Mouse (Mus musculus) kidney, postnatal 4 days (tissue): Measurements from ENCODE around the gene Rsbn1.
A peak's percentile ranks its signal among the peaks of the same experiment; 100 is the strongest.

Source experiments
- DNase-seq, 2 experiments: peaks; one replicate each; pipeline ENCODE4 v3.0.0; 2021; ENCODE audit warnings: mixed read lengths in 2 of 2

The Rsbn1 gene

DNA sequence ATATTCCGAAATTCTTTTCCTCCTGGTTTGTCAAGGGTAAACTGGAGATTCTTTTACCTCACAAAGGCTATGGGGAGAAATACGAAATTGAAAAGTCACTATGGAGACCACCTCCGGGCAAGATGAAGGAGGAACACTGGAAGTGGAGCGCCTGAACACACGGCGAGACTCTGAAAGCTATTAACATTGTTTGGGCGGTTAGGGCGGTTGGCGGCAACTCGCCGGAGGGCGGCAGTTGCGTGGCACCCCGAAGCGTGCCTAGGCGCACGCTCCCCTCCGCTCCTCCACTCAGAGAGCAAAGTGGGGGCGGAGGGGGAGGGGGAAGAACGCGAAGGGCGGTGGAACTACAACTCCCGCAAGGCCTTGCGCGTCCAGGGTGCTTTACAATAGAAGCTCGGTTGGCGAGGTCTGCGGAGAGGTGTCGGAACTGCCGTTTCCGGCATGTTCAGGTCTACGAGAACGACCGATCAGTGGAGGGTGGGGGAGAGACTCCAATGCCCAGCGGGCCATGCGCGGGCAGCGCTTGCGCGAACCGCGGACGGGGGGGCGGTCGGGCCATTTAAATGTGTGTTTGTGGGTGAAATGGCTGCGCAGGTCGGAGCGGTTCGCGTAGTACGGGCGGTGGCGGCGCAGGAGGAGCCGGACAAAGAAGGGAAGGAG lies at the start of gene Rsbn1:
TSS of gene Rsbn1 (plus strand) at position 111 of the 660 bp plus-strand sequence.
- DNase-seq: peak; percentile 94 to 97

DNA sequence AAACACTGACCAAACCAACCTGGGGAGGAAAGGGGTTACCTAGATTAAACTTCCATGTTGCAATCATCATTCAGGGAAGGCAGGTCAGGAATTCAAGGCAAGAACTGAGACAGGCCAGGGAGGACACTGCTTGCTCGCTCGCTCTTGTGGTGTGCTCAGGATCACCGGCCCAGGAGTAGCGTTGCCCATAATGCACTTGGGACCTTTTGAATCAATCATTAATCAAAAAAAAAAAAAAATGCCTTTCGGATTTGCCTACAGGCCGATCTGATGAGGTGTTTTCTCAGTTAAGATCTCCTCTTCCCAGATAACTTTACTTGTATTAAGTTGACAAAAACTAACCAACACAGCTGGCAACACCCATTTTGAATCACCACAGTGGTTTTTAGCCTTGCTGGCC lies 49.7 kb upstream of the Rsbn1 start:
- peak in 1 of 2 experiments; percentile 12 for DNase-seq

DNA sequence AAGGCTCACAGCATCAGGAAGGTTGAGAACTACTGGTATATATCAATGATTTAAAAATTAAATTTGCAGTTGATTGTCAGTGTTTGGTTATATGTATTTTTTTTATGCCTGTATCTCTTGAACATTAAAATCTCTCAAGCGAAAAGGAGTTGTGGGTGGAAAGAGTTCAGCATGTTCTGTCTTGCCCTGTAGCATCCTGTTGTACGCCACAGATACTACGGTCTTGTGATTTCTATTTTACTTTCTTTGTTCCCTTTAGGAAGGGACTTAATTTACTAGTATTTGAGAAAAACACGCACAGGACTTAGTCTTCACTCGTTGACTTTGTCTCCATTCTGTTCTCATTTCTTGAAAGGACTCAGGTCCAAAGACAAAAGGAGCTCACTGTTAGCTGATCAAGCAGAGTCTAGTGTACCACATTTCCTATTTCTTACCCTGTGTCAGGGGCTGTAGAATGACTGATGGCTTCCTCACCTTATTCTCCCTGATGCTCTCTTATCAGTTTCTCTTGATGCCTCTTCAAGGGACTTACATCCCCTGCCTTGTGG lies 46.4 kb upstream of the Rsbn1 start:
- DNase-seq: no peak

DNA sequence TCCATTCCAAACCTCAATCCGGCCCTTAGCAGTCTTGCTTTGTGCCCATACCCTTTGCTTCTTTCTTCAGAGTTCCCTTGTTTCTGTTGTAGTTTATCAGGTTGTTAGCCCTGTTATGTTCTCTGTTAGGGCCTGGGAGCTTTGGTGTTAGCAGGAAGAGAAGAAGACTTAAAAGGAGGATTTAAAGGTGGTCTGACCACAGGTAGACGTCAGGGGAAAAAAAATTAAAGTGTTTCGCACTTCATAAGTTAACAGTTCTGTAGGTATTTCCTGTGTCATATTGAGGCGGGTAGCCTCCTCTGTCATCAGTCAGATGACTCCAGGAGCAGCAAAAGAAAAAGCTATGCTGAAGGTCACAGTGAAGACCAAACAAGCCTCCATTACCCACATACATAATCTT lies 45.9 kb upstream of the Rsbn1 start:
- DNase-seq: no peak

DNA sequence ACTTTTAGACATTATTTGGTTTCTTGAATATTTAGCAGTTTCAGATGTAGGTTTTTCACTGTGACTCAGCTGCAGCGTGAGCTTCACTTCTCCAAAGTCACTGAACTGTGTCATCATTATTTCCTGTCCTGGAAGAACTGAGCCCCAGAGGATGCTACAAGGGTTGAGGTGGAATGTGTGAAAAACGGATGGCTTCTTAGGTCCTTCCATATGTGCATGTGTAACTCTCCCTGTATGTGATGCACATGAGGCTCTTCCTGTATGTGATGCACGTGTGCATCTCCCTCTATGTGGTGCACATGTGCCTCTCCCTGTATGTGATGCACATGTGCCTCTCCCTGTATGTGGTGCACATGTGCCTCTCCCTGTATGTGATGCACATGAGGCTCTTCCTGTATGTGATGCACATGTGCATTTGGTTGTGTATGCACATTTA lies 41.2 kb upstream of the Rsbn1 start:
- no peak for DNase-seq

DNA sequence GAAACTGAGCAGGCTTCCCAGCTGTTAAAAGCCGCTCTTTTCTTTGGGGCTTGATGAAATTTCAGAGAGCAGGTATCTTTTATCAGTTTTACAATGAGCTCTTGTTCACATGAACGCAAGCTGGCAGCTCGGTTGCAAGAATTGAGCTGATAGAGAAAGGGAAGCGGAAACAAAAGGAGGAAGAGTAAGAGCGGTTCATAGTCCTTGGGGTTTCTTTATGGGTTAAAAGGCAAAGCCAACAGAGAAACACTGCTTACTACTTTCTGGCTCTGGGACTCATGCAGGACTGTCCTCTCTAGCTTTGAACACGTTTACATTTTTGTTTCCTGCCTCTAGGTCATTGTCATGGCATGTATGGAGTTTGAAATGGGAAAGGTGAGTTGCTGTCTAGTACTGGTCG lies 39.6 kb upstream of the Rsbn1 start:
- no peak for DNase-seq

DNA sequence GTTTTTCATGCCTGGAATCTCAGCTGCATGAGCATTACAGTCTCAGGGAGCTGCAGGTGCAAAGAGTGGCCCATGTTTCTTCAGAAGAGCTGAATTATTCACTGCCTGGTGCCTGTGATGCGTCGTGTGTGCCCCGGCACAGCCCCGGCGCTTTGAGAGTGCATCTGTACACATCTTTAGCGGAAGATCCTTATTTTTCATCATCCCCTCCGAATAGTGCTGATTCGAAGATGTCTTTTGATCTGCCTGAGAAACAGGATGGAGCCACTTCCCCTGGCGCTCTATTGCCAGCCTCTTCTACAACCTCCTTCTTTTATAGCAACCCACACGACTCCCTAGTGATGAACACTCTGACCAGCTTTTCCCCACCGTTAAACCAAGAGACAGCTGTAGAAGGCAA lies 28.0 kb upstream of the Rsbn1 start:
- DNase-seq: no peak

DNA sequence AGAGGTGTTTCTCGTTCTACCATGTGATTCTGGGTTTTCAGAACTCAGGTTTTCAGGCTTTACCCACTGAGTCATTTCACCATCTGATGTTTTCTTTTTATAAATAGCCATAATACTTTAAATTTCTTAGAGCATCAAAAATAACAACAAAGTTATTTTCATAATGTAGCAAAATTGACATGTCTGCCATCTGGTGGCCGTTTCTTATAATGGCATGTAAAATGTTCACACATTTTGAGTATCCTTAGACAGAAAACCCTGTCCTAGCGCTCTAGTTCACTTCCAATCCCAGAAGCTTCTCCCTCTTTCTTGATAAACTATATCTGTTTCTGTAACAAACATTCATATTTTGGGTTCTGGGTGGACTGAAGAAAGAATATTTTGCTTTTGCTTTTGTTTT lies 26.3 kb upstream of the Rsbn1 start:
- peak; percentile 28 to 36 for DNase-seq

DNA sequence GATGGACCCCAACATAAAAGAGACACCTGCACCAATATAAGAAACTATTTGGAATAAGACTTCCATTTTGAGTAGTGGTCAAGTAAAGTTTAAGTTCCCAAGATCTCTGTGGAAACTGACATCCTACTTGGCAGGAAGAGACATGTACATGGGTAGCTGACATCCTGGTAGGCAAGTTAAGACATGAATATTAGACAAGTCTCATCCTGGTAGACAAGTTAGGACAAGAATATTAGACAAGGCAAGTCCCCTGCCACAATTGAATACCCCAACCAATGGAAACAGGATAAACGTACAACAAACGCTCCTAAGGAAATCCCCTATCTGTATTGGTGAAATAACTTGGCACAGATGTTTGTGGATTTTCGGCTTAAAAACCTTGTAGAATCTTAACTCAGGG lies 20.5 kb upstream of the Rsbn1 start:
- DNase-seq: no peak

DNA sequence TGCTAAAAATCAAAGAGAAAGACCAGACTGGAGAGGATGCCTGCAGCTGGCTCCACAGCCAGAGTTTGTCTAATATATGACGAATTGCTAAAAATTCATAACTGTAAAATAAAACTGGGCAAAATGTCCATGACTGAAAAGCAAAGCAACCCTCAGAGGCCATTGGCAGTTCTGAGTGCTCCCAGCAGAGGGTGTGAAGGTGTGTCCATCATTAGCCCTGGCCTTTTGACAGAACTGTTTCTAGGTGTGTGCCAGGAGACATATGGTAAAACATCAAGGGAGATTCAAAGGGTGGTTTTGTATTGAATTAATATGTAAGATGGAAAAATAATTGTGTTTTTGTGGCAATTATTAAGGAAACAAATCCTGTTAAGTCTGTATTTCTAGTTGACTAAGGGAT lies 9.2 kb upstream of the Rsbn1 start:
- DNase-seq: peak; percentile 43 to 53

DNA sequence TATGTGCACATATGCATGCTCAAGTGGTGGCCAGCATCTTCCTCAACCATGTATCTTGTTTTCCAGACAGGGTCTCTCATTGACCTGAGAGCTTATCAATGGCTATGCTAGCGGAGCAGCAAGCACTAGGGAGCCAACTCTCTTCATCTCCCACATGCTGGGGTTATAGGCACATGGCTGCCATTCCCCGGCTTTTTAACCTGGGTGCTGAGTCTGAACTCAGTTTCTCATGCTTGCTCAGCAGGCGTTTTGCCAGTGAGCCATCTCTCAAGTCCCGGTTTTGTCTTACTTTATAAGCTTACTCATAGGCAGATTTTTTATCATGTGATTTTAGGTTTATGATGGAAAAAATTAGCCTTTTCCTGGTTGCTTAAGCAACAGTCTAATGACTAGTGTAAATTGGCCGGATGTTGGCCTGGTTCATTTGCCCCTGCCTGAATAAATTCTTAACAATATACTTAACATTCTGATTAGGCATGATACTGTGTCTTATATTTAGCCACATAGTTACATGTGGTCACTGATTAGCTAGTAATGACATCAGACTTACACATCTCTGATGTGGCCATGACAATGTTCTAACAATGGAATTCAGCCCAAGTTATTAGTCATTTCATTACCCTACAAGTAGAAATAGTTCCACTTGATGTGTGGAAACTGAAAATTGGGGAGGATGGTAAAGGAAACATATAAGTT lies 6.4 kb upstream of the Rsbn1 start:
- no peak for DNase-seq

DNA sequence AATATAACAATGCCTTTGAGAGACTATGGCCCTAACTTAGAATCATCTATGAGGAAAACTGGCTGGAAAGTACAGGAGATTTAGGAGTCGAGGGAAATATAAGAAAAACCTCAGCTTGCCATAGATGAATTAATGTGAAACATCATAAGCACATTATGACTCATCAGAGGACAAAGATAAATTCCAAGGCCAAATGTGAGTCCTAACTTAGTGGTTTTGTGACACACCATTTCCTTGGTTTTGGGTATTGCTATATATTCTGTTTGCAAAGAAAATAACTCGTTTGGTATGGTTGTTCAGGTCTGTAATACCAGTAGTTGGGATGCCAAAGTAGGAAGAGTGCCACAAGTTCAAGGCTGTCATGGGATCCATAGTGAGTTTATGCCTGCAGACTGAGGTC lies 5.1 kb upstream of the Rsbn1 start:
- no peak for DNase-seq

DNA sequence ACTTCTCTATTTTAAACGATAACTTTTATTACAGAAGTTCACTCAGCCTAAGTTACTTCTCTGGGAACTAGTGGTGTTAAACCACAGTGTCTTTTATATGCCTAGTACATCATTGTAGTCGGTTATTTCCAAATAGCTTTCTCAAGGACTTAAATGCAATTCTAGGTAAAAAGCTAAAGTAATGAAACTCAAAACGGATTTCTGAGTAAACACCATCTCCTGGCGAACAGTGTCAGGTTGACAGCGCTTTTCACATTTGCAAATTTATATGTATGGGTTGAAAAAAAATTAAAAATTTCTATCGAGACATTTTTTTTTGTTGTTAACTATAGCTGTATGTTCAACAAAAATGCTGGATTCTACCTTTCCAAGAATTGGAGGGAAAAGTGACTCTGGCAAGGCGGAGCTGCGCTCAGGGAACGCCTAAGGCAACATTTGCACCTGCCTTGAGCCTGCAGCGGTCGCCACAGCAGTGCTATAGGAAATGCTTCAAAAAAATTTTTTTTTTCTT lies 414 bp upstream of the Rsbn1 start:
- DNase-seq: peak; percentile 29 to 46

DNA sequence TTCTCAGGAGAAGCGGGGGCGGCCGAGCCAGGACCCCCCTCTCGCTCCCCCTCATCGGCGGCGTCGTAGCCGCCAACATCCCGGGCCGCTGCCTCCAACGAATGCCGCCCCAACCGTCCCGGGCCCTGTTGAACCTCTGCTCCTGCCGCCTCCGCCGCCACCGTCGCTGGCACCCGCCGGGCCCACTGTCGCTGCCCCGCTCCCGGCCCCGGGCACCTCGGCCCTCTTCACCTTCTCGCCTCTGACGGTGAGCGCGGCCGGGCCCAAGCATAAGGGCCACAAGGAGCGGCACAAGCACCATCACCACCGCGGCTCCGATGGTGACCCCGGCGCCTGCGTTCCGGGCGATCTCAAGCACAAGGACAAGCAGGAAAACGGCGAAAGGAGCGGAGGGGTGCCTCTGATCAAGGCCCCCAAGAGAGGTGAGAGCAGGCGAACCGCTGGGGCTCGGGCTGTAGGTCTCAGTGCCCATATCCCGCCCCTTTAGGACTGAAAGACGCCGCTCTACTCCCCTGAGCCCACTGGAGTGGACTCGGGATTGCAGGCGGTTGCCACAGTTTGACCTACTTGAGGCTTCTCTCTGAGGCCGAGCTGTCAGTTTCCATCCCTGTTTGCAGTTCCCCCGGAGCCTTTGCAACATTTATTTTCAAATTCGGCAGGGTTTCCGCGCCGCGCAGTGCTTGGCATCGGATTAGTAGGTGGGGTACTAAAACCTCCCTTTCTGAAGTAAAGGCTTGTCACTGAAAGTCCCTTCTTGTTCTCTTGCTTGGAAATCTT lies 1.0 kb downstream of the Rsbn1 start:
- DNase-seq: peak; percentile 57 to 76

DNA sequence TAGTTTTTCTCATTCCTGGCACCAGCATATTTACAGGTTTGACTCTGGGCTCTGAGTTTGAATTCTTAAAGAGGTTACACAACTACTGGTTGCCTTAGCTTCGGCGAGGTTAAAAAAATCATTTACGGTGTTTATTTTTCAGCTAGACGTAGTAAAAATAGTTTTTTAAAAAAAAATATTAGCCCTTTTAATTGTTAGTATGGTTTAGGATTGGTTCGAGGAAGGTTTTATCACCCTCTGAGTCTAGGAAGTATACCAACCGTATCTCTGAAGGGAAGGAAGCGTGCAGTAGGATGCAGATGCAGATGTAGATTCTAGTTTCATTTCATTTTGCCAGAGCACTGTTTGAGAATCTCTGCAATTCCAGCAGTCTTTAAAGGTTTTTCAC lies 1.6 kb downstream of the Rsbn1 start:
- no peak for DNase-seq

DNA sequence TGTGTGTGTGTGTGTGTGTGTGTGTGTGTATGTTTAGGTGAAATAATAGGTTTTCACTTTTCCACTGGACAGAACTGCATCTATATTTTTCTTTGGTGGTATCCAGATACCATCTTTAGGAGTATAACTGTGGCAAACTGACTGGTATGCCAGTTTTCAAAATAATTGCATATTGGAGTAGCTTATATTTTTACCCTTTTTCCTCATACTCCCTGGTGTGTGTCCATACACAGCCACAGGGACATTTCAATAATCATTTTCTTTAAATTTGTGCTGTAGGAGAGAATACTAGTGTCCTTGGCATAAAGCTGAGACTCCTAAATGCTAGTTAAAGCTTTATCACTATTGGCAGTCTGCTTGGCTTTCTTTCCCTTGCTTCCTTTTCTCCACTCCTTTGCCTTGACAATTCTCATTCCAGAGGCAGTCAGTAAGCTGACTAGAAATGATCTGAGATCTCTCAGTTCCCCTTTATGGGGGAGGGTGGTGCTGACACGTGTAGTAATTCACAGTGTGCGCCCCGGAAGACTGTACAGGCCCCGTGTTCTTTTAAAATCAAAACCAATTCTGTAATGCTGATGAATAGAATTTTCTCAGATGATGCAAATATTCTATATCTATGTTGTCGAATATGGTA lies 2.4 kb downstream of the Rsbn1 start:
- no peak for DNase-seq

DNA sequence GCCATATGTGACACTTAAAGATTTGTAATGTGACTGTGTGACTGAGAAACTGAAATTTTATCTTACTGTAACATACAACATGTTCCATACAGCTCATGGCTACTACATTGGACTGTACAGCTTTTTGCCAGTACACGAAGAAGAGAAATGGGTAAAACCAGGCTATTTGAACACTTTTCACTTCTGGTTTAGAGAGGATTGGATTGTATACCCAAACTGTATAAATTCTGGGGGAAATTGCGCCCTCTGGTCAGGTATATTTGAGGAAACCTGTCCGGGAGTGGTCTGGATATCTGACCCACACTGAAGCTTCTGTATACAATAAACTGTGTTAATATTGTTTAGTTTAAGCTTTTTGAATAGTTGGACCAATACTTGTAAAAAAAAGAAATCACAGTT lies 2.9 kb downstream of the Rsbn1 start:
- no peak for DNase-seq

DNA sequence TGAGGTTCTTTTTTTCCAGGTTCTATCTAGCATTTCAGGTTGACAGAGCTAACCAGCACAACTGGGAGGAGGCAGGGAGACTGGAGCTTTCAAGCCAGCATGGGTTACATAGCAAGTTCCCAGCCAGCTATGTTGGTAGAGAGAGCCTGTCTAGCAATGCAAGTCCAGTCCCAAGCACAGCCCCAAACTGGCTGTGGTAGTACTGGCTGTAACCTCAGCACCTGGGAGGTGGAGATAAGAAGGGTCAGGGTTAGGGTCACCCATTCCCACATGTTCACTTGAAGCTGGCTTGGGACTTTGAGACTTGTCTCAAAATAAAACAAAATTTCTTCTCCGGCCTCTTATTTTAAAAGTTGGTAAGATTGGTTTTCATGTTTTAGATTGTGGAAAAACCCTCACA lies 6.2 kb downstream of the Rsbn1 start:
- DNase-seq: no peak

DNA sequence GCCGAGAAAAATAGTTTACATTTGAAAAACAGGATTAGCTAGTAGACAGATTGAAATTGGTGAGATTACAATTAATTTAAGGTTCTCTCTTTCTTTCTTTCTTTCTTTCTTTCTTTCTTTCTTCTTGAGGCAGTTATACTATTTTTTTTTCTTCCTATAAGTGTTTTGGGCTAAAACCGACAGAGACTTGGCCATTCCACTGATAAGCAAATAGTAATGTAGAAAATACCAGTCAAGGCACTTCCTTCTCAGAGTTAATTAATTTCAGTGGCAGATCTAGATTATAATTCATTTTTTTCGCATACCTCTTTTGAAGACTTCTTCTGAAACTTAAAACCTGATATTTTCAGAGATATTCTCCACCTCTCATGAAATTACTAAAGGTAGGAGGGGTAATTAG lies 11.4 kb downstream of the Rsbn1 start:
- no peak for DNase-seq

DNA sequence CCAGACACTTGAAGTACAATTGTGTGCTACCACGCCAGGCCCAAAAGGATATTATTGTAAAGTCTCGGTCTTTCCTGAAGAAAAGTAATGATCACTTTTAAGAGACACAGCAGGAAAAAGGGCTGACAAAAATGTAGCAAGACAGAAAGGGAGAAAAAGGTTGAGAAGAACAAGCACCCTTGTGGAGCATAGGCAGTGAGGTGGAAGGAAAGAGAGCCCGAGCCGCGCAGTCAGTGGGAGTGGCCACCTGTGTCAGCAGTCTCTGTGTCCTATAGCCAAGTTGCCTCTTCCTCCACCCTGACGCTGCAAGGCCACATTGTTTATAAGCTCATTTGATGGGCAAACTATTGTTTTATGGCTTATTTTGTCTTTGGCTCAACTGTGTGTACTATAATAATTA lies 13.6 kb downstream of the Rsbn1 start:
- DNase-seq: peak; percentile 16 to 39

DNA sequence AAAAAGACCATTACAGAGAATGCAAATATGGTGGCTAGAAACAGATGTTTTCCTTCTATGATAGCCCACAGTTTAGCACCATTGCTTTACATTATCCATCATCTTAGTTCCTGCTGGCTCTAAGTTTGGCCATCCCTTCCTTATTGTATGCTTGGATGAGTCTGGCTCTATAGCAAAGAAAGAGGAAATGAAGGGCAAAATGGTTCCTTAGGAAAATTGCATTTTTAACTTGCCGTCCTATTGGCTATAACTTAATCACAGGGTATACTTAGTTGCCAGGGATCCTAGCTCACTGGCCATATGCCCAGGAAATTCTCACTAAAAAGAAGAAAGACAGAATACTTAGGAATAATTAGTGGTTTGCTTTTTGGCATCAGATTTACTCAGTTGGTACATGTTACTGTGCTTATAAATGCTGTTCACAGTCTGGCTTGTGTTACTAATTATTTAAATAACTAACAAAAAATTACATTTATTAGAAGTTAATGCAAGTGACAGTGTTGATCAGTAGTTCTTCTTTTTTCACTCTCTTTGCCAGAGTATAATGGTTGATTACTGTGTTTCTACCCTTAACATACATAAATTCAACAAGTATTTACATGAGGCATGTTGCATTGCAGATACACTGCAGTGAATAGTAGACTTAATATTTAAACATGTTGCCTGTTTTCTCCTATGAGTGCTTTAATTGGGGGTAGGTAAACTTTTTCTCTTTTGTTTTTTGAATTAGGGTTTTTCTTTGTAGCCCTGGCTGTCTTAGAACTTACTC lies 31.1 kb downstream of the Rsbn1 start:
- DNase-seq: no peak

DNA sequence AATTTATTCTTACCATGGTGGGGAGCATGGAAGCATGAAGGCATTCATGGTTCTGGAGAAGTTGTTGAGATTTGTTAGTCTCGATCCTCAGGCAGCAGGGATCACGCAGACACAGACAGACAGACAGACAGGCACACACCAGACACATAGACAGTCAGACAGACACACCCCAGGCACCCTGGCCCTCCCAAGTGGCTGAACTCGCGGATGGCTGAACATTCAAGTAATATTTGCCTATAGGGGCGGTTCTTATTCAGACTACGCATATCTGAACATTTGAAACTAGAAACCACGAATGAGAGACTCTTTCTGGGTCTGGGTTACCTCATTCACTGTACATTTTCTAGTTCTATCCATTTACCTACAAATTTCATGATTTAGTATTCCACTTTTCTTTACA lies 34.7 kb downstream of the Rsbn1 start:
- no peak for DNase-seq
